Mouse (Mus musculus) heart, postnatal 25 days (tissue): Measurements from ENCODE around the gene Kctd21. TPM values are rescaled to one million over a fixed set of nuclear protein-coding genes. Genes with fewer than 3 reads are reported as not detected.
A peak's percentile ranks its signal among the peaks of the same experiment; 100 is the strongest.

Experiments
- DNase-seq: peaks from one replicate; pipeline ENCODE4 v3.0.0; 2022; ENCODE audit warnings: low spot score
- intact Hi-C: fragments of 180-260 bp; cut with DNase I; formaldehyde crosslinking; loops from one replicate; pipeline ENCODE4 v1.15.1; 2025
- total RNA-seq, 2 experiments: library from RNA; stranded (reverse); gene quantifications; 2 replicates each; pipeline ENCODE4 v1.2.3; 2021

Kctd21 gene
- total RNA-seq, 2 experiments from 2014 or later, result 3.6 to 4.0 TPM

DNA sequence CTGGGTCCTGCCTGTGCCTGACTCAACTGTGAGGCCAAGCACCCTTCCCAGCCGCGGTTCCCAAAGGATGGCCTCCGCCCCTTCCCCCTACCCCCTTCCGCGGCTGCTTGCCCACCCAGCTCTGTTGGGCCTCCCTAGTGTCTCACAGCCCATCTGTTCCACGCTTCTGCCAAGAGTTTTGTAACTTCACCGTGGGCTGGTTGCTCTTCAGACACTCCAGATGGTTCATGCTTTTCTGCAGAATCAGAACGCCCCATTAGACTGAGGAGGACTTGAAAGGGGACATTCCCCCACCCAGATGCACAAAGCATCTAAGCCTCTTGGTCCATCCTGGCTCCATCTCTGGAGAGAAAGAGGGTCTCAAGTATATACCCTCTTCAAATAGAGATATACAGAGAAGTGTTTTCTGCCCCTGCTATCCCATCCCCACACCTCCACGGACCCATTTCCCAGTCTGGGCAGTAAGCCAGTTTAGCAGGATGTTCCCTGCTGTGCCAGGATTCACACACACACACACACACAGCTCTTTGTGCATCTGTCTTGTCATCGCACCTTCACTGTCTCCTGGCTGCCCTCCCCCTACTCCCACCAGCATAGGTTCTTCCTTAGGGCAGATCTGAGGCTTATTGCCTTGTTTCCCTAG is 13.2 kb downstream of the Kctd21 start:
- DNase-seq, result peak; percentile 47
- intact Hi-C loops, result no loop called here

GRCm38 (mm10) chr7:97346111-97346821 is 14.1 kb downstream of the Kctd21 start:
- no peak for DNase-seq
- intact Hi-C loops, result no loop called here

- DNase-seq, result no peak
- intact Hi-C loops, result no loop called here
Measured at GRCm38 (mm10) chr7:97346822-97347166, 14.7 kb downstream of the Kctd21 start.

DNA sequence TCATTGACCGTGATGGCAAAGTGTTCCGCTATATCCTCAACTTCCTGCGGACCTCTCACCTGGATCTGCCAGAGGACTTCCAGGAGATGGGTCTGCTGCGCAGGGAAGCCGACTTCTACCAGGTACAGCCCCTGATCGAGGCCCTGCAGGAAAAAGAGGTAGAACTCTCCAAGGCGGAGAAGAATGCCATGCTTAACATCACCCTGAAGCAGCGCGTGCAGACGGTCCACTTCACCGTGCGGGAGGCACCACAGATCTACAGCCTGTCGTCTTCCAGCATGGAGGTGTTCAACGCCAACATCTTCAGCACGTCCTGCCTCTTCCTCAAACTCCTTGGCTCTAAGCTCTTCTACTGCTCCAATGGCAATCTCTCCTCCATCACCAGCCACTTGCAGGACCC is 15.3 kb downstream of the Kctd21 start:
- no peak for DNase-seq
- intact Hi-C loops, result no loop called here

GRCm38 (mm10) chr7:97348318-97348717 is 16.2 kb downstream of the Kctd21 start:
- DNase-seq, result no peak
- intact Hi-C loops, result no loop called here

DNA sequence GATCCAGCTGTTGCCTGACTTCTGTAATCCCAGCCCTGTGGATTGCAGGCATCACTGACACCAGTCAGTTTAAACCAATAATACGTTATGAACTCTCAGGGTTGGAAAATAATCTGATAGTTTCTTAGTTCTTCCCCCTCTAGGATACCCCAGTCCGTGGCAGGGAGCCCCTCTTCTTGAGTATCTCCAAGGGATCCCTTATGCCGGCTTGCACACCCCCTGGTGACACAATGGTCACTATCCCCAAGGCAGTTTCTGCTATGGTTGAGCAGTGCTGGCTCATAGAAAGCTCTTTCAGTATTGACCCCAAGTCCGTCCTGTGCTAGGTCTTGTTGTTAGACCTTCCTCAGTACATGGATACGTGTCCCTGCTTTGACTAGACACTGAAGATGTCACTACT is 16.7 kb downstream of the Kctd21 start:
- intact Hi-C loops, result no loop called here
- DNase-seq, result no peak

- no peak for DNase-seq
- intact Hi-C loops, result no loop called here
Measured at GRCm38 (mm10) chr7:97349438-97349837, 17.3 kb downstream of the Kctd21 start.

DNA sequence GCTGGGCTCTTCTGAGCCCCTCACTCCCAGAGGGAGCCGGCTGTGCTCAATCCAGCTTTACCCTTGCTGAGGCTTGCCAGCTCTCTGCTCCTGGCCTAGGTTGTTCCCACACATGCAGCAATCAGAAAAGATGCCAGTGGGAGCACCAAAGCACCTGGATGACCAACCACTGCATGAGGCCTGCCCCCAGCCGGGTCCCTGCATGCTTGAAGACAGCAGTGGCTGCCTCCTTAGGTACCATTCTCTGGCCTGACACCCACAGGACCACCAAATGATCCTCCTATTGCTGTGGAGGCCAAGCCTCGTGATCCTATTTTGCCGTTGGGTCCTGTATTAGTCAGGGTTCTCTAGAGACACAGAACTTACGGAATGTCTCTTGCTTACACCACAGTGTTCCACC is 18.8 kb downstream of the Kctd21 start:
- DNase-seq, result no peak

GRCm38 (mm10) chr7:97351792-97352513 is 19.8 kb downstream of the Kctd21 start:
- no peak for DNase-seq
- intact Hi-C loops, result no loop called here

More for the DNA sequence above, 18.8 kb downstream of the Kctd21 start:
- intact Hi-C loops, result no loop called here

DNA sequence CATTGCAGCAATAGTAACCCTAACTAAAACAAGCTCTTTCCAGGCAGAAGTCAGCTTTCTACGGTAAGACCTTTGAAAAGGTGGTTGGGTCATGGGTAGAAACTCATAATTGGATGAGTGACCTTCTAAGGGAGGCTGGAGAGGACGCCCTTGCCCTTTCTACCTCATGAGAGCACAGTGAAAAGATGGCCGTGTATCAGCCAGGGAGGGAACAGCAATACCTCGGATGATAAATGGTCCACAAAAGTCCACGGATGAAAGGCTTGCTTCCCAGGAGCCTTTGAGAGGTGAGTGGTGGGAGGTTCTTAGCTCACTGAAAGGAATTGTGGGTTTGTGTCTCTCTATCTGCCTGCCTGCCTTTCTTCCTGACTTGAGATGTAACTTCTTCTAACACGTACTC is 21.2 kb downstream of the Kctd21 start:
- intact Hi-C loops, result no loop called here
- DNase-seq, result no peak

DNA sequence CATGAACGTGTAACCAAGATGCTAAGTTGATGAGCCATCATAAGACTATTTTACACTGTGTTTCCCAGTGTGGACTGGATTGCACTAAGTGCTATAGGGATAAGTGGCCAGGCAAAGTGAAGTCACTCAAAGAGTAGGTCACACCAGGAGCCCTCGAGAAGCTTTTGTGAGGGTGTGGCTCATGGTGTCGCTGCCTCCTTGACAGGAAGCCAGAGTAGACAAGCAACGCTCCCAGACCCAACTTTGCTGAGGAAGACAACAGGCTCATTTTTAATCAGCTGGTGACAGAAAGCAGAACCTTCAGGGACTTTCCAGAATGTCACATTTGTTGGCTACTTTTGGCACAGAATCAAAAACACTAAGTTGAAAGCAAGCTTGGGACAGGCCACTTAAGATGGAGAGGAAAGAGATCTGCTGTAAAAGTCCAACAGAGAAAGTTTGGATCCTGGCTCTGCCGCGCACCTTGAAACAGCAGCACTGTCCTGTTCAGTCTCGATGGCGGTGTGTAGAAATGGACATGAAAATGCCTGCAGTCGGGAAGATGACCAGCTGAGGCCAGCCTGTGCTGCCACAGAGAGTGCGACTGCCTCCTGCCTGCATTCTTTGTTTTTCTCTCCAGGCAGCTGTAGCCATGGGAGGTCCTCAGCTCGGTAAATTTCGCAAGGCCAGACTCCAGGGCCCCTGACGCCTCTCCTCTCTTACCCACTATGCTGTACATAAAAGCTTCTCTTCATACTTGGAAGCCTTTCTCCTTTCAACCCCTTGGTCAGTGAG is 23.1 kb downstream of the Kctd21 start:
- DNase-seq, result peak; percentile 16
- intact Hi-C loops, result no loop called here

- intact Hi-C loops, result no loop called here
- DNase-seq, result no peak
Measured at GRCm38 (mm10) chr7:97356253-97356652, 24.1 kb downstream of the Kctd21 start.

GRCm38 (mm10) chr7:97356875-97357276 is 24.7 kb downstream of the Kctd21 start:
- peak; percentile 60 for DNase-seq
- intact Hi-C loops, result no loop called here

- intact Hi-C loops, result no loop called here
- DNase-seq, result no peak
Measured at GRCm38 (mm10) chr7:97357840-97358239, 25.7 kb downstream of the Kctd21 start.

GRCm38 (mm10) chr7:97358347-97358746 is 26.2 kb downstream of the Kctd21 start:
- intact Hi-C loops, result no loop called here

GRCm38 (mm10) chr7:97360166-97360565 is 28.0 kb downstream of the Kctd21 start:
- DNase-seq, result no peak
- intact Hi-C loops, result no loop called here

More at GRCm38 (mm10) chr7:97358347-97358746, 26.2 kb downstream of the Kctd21 start:
- DNase-seq, result no peak

DNA sequence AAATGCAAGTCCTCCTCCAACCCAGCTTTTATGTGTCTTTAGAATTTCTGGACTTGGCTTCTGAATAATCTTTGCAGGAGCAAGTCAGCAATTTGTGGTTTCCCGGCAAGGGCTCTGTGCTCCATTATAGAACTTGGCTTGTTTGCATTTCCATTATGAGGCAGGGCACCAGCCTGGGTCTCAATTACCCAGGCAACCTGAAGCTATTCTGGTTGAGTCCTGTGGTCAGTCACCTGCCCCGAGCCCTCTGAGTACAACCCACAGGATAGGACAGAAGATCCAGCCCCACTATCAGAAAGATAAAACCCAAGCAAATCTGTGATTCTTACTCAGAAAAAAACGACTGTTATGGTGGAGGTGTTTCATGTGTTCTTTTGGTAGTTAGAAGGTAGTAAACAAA is 28.8 kb downstream of the Kctd21 start:
- intact Hi-C loops, result no loop called here
- no peak for DNase-seq

DNA sequence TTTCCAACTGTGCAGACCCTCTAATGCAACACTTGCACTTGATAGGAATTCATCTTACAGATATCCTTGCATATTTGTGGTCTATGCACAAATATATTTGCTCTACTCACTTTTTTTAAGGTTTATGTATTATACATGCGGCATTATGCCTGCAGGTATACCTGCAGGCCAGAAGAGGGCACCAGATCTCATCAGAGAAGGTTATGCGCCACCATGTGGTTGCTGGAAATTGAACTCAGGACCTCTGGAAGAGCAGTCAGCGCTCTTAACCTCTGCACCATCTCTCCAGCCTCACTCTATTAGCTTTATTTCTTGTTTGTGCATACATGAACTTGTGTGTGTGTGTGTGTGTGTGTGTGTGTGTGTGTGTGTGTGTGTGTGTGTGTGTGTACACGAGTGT is 29.3 kb downstream of the Kctd21 start:
- intact Hi-C loops, result no loop called here
- DNase-seq, result no peak

GRCm38 (mm10) chr7:97365887-97366286 is 33.8 kb downstream of the Kctd21 start:
- no peak for DNase-seq
- intact Hi-C loops, result no loop called here

DNA sequence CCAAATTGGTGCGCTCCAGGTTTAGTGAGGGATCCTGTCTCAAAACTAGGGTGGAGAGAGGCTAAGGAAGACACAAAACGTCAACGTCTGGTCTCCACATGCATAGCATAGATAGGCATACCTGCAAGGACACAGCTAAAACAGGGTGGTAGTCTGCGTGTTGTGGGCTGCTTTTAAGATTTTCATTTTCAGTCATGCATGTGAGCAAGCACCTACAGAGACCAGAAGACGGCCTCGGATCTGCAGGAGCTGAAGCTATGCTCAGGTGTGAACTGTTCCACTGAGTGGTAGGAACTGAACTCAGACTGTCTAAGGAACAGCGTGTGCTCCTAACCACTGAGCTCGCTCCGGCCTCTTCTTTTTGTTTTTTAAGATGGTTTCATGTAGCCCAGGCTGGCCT is 43.0 kb downstream of the Kctd21 start:
- intact Hi-C loops, result no loop called here
- DNase-seq, result no peak
